Mouse (Mus musculus) embryonic fibroblast, embryonic 13.5 days (primary cell): ENCODE measurements at regions not wholly inside any gene's neighbourhood (a gene's known extent, or its start where the extent isn't known, plus 50 kb on each side); places are given as distances from the start of the nearest gene placed in this dataset.

Experiments
- CTCF ChIP-seq: IDR thresholded peaks from 2 replicates; pipeline ENCODE4 v1.5.1; 2011; ENCODE audit warnings: mild to moderate bottlenecking, control low read depth, low read length, moderate library complexity, borderline replicate concordance; ENCODE audit not compliant: insufficient read depth
- POLR2A ChIP-seq: IDR thresholded peaks from 2 replicates; pipeline ENCODE4 v1.6.1; 2011; ENCODE audit warnings: low read depth, mild to moderate bottlenecking, control low read depth, low read length, moderate library complexity

- TF ChIP-seq POLR2A (no peak), CTCF (no peak)
Observed at GRCm38 (mm10) chr13:14966187-14966726, 336.3 kb downstream of the AW209491 start.
